Mouse (Mus musculus) layer of hippocampus, adult 2 months (tissue): ENCODE measurements at regions not wholly inside any gene's neighbourhood (a gene's known extent, or its start where the extent isn't known, plus 50 kb on each side); places are given as distances from the start of the nearest gene placed in this dataset.

Source experiments
- DNase-seq, 2 experiments: peaks; one replicate each; pipeline ENCODE4 v3.0.0; 2022; ENCODE audit warnings: low spot score in 2 of 2
- H3K27ac ChIP-seq: fragments of 200-600 bp; 2 replicates; pipeline ENCODE4 v1.8.1; 2022
- H3K4me3 ChIP-seq: fragments of 200-600 bp; 2 replicates; pipeline ENCODE4 v1.8.1; 2022; ENCODE audit warnings: mild to moderate bottlenecking
- CTCF ChIP-seq: fragments of 200-600 bp; conservative IDR thresholded peaks from 2 replicates; pipeline ENCODE4 v1.8.1; 2022; ENCODE audit warnings: antibody characterized with exemption, mild to moderate bottlenecking, moderate library complexity

DNA sequence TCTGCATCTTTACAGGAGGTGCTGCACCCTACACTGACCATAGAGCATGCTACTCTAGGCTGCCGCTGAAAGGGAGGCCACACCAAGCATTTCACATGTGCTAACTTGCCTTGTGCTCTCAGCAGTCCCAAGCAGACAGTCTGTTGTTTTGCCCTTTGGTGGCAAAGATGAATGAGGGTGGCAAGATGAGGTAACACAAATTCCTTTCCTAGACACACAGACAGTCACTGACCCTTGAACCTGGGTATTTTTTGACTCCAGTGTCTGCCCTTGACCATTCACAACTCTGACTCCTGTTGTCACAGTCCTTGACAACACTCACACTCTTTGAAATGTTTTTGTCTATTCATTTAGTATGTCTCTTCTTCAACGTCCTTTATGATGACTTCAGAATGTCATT lies 218.9 kb upstream of the Adgrl2 start:
- Histone ChIP-seq H3K27ac (no peak overlapping the region), H3K4me3 (no peak overlapping the region)
- no peak for DNase-seq
- TF ChIP-seq CTCF = no peak

DNA sequence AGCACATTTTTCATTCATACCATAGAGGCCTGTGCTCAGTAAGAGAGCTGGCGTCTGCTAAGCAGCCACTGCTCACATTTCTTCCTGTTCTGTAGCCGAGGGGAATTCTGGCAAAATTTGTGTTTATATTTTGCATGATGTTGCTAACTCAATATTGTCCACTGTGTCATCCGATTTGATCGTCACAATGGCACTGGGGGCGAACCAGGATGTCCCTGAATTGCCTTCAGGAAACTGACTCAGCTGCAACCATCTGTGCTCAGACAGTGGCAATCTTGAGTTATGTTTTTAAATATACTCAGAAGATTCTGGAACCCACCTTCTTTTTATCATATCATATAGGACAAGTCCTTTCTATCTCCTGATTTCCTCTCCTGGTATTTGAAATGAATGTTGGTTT lies 213.1 kb upstream of the Adgrl2 start:
- no peak overlapping the region for H3K27ac ChIP-seq
- no peak for DNase-seq
- TF ChIP-seq CTCF = no peak

DNA sequence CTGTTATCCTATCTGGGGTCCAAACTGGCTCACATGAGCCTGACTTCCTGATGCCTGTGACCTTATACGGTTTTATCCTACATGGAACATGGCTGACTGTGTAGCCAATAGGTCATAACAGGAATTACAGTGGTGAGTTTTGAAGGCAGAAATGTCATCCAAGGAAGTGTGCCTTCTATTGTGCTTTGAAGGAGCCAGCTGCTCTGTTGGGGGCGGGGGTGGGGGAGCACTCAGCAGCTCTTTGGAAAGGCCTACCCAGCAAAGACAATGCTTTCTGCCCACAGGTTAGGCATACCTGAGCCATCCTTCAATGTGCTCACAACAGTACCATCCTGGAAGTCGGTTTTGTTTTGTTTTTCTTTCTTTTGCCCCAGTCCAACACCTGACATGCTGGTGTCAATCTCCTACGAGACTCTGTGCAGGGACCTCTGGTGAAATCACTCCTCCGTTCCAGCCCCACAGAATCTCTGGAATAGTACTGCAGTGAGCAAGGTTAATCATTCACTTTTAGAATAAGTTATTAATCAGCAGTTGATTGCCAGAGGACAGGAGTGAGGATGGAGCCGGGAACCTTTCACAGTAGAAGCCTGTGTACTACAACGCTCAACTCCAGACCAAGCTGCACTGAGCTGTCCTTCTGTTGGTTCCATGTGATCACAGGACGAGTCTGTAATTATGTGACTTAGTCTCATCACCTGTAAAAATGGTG lies 206.3 kb upstream of the Adgrl2 start:
- no peak for DNase-seq
- TF ChIP-seq CTCF = no peak
- H3K27ac ChIP-seq = no peak overlapping the region
- no peak overlapping the region for H3K4me3 ChIP-seq

More for the DNA sequence above, 213.1 kb upstream of the Adgrl2 start:
- no peak overlapping the region for H3K4me3 ChIP-seq

DNA sequence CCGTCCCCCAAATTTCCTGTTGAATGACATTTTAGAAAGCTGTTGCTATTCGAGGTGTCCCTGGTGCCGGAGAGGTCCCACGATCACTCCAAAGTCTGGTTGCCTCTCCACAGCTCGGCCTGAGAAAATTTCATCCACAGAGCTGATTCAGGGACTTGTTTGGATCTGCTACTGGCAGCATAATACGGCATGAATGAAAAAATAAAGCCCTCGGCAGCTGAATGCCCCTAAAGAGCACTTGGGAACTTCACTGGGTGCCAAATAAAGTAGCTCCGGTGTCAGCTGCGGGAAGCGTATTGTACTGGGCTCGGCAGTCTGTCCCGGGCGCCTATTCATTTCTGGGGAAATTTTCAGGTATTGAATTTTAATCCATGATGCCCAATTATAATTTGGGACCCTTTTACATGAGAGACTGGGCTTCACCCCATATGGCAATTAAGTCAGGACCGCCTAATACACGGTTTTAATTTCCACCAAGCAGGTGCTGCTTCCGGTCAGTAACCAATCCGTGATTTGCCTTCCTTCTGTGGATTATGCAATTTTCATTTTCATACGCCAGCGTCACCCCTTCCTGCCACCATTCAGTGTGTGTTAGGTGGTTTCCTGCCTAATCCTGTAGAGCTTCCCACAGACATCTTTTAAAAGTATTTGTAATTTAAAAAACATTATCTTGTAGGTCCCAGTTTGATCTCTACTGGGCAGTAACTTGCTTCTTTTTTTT lies 200.7 kb upstream of the Adgrl2 start:
- Histone ChIP-seq H3K27ac (no peak overlapping the region), H3K4me3 (peak overlapping the region; percentile 16; the same call in 1 of the 2 replicates)
- peak in 1 of 2 experiments; percentile 11 for DNase-seq
- no peak for TF ChIP-seq CTCF

DNA sequence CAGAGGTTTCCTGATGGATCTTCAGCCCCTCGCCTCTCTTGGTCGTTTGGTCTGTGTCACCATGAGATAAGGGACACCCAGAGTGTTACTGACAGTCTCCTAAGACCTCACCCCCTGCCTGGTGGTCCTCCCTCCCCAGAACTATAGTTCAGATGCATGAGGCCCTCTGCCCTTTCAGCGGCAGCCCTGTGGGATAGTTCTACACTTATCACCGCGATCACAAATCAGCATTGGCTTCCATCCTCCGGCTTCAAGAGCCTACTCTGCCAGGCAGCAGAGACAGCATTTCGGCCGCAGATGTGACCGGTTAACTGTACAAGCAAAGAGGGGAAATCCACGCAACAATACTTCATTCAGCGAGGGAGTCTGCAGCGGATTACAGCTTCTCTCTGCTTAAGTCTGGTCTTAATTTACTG lies 193.8 kb upstream of the Adgrl2 start:
- H3K4me3 ChIP-seq = no peak overlapping the region
- no peak for TF ChIP-seq CTCF
- no peak for DNase-seq
- no peak overlapping the region for H3K27ac ChIP-seq

DNA sequence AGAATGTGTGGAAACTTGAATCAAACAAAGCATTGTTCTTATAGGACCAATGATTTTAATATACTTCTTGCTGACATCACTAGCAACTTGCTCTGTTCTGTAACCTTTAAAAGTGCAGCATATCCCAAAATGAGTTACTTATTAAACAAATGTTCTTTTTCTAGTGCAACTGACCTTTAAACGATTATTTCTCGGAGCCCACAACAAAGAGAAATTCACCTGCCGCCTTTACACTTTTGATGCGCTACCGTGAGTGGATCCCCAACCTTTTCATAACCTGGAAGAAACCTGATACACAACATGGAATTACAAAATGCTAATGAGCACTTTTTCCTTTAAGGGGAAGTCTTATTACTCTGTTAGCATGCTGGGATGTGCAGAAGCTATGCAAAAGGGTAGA lies 191.7 kb upstream of the Adgrl2 start:
- TF ChIP-seq CTCF = no peak
- no peak for DNase-seq
- no peak overlapping the region for H3K27ac ChIP-seq
- H3K4me3 ChIP-seq = no peak overlapping the region

DNA sequence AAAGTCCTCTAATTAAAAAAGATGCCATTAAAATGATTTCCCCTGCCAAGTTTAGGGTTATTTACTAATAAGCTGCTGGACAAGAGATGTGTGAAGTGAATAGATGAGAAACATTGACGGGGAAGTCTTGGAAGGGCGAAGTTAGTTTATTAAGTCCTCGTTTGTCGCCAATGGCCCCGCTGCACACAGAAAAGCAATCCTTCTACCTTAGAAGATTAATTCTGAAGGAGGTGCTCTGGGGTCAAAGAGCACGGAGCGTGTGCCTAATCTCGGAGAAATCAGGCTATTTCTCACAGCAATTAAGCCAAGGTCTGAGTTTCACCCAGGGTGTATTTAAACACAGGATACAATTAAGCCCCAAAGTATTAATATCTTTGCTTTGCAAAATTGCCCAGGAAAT lies 189.8 kb upstream of the Adgrl2 start:
- Histone ChIP-seq H3K27ac (no peak overlapping the region), H3K4me3 (no peak overlapping the region)
- no peak for DNase-seq
- TF ChIP-seq CTCF = no peak

DNA sequence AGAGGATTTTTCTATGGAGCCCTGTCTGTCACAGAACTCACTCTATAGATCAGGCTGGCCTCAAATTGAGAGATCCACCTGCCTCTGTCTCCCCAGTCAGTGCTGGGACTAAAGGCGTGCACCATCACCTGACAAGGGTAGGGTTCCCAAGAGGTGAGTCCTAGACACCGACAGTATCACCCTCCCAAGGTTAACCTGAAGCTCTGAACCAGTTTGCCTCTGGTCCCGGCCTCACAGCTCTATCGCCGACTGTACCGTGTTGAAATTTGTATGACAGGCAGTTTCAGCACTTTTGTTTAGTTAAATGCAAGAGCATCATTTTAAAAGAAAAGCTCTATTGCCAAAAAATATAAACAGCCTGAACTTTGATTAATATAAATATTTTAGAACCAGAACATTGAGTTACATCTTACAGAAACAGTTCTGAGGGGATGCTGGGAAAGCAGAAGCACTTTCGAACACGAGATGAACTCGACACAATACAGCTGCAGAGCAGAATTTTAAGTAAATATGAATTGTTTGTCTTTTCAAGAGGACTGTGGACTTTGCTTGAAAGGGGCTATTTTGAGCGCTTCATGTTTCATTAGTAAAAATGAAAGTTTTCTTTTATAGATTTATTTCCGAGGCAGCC lies 189.2 kb upstream of the Adgrl2 start:
- DNase-seq = no peak
- Histone ChIP-seq H3K4me3 (no peak overlapping the region), H3K27ac (no peak overlapping the region)
- TF ChIP-seq CTCF = no peak

DNA sequence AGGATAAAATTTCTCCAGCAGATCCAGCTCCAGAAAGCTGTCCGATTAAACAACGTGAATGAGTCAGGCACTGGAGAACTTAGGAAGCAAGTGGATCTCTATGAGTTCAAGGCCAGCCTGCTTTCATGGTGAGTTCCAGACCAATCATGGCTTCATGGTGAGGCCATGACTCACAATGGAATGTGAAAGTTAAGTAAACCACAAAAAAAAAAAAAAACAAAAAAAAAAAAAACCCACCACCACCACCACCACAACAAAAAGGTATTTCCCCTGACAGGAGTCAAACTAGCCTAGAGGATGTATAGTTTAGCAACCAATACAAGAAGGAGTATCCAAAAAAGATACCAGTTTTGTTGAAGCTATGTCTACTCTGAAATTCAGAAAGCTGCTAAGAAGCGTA lies 188.5 kb upstream of the Adgrl2 start:
- no peak for DNase-seq
- Histone ChIP-seq H3K4me3 (no peak overlapping the region), H3K27ac (no peak overlapping the region)
- TF ChIP-seq CTCF = no peak

DNA sequence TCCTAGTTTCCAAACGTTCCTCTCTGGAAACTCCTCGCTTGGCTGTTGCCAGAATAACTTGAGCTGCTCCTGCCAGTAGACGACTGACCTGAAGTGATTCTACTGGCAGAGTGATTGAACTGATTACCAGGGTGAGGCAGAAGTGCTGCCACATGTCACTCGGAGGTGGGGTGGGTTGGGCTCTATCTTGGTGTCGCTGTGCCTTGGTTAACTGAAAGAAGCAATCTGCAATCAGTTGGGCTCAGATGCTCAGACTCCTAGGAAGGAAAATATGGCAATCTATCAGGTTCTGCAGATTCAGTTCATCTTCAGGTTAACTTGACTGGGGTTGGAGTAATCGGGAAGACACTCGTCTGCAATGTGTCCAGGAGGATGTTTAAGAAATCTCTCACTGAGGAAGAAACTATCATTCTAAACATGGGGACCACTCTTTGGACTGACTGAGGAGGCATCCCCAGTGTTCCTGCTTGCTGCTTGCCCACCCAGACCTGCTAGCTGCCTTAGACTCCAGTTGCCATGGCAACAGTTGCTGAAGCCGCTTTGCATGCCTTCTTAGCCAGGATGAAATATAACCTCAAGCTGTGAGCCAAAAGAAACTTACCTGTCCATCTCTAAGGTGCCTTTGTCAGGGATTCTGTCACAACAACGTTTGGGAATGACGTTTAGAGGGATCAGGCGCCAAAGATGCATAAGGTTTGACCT lies 184.5 kb upstream of the Adgrl2 start:
- no peak overlapping the region for H3K4me3 ChIP-seq
- no peak for TF ChIP-seq CTCF
- no peak for DNase-seq
- no peak overlapping the region for H3K27ac ChIP-seq

DNA sequence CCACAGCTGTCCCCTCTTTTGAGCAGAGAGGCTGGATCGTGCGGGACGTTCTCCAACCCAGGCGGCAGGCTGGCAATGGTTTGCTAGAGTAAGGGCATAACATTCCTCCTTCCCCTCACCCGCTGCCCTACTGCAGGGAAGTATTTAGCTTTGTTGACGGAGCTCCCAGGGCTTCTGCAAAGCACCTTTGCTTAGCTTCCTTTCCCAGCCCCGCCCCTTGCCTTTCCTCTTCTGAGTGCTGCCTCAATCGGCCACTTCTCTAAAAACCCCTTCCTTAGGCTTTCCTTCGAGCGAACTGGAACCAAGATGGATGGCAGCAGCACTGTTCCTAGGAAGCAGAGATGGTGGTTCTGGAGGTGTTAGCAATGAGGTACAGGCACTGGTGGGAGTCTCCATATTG lies 183.2 kb upstream of the Adgrl2 start:
- peak in 1 of 2 experiments; percentile 10 for DNase-seq
- TF ChIP-seq CTCF = no peak
- Histone ChIP-seq H3K27ac (no peak overlapping the region), H3K4me3 (no peak overlapping the region)

DNA sequence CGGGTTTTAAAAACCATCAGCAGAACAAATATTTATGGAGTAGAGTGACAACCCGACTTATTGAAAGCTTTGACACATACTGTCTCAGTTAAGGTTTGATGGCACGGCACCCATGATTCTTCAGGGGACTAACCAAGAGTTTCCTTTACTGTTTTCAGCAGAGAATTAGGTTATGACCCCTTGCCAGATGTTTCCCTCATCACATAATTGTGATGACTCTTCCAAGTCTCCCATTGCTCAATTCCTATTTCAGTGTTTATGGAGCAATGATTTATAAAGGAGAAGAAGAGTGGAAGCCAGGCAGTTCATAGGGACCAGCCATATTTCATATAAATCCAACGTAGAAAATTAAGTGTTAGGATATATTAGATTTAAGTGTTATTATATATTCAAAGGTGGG lies 181.4 kb upstream of the Adgrl2 start:
- Histone ChIP-seq H3K27ac (no peak overlapping the region), H3K4me3 (no peak overlapping the region)
- no peak for DNase-seq
- no peak for TF ChIP-seq CTCF

DNA sequence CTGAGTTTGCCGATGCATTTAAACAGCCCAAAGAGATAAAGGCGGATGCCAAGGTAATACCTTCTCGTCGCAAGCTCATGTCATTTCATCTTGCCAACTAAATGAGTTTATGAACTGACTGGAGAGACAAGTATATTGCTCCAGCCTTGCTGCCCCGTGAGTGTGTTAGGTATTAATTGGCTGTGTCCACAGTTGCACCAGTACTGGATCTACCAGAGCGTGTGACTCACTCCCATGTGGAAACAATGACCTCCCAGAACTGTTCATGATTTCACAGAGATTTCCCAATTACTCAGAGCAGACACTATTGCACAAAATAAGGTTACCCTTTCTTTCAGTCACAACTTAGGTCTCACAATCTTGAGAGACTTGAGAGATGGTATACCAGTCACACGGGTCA lies 179.8 kb upstream of the Adgrl2 start:
- Histone ChIP-seq H3K4me3 (no peak overlapping the region), H3K27ac (no peak overlapping the region)
- no peak for TF ChIP-seq CTCF
- no peak for DNase-seq
